9 mouse cellular contexts compared by ENCODE assay signal in the genomic region with DNA sequence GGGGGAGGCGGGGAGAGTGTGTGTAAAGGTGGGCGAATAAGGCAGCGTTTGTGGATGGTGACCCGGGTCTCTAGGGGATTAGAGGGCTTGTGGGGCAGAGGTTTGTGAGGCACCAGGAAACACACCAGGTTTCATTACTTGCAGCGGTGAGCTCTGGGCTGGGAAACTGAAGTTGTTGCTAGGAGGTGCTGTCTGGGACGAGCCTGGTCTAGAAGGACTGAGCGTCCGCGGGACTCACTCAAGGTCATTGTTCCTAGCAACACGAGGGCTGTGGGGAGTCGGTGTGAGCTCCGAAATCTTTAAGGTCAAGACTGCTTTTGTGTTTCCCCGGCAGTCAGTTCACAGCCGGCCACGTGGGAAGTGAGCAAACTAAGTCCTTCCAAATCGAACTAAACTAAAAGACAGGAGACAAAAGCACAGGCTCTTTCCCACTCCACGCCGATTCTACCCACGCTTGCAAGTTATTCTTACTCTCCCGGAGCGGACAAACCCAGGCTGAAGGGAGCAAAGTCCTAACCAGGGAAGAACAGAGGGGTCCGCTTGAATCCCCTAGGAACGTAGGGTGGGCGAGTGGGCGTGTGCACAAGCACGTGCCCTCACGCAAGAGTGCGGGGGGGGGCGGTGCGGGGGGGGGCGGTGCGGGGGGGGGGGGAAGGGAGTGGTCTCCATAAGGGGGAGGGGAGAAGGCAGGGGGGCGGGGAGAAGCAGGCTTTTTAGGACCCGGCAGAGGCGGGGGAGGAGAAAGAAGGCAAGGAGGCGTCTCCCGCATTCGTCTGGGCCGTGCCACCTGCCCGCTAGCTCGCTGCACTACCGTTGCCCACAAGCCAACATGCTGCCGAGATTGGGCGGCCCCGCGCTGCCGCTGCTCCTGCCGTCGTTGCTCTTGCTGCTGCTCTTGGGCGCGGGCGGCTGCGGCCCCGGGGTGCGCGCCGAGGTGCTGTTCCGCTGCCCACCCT. TPM values are rescaled to one million over a fixed set of nuclear protein-coding genes. Genes with fewer than 3 reads are reported as not detected.
DNase-seq lines count a peak whose midpoint lies in the region; ATAC-seq lines count a peak whose summit lies in the region.
"Had no signal": no experiment of that assay in that cellular context is flagged by ENCODE, and none has a peak within 500 bp of the region (broad histone marks: within the 10 kb centered on the region; RNA-seq: fewer than 3 reads in every experiment).

A gene (plus strand): TSS at position 753 of the 956 bp plus-strand sequence.

- no peak for DNase-seq in thymus, postnatal 0 days (ENCODE audit: low spot score)
- no peak for DNase-seq in thymus, postnatal 36 days
- DNase-seq in embryonic facial prominence, embryonic 10.5 days (ENCODE audit: low spot score), result peak; percentile 89
- DNase-seq in left cerebral cortex, postnatal 14 days (ENCODE audit: low spot score in 2 of 2), result peak; percentile 37 to 45
- peak; percentile 85 for DNase-seq in midbrain, embryonic 14.5 days
- DNase-seq in testis, postnatal 14 days (ENCODE audit: low spot score), result peak; percentile 64
- no peak for DNase-seq in thymus, postnatal 25 days

- peaks cover 14% of the 10 kb centered on the region for H3K36me3 ChIP-seq in embryonic facial prominence, embryonic 10.5 days (replicated peaks)
- H3K36me3 ChIP-seq in hindbrain, embryonic 16.5 days (ENCODE audit: control insufficient read depth, insufficient read depth, low read length), result no peaks in the 10 kb centered on the region
- no peaks in the 10 kb centered on the region for H3K36me3 ChIP-seq in midbrain, embryonic 14.5 days (ENCODE audit: control insufficient read depth, insufficient read depth, low read length)

- H3K4me2 ChIP-seq in hindbrain, embryonic 16.5 days (ENCODE audit: low read length), result peak within 1 kb of the TSS; percentile 93
- H3K4me2 ChIP-seq in midbrain, embryonic 14.5 days (ENCODE audit: low read length), result peak within 1 kb of the TSS; percentile 96

- peak within 1 kb of the TSS; percentile 80 for H3K4me3 ChIP-seq in embryonic facial prominence, embryonic 10.5 days
- H3K4me3 ChIP-seq in hindbrain, embryonic 16.5 days (ENCODE audit: low read length), result peak within 1 kb of the TSS; percentile 85
- H3K4me3 ChIP-seq in midbrain, embryonic 14.5 days (replicated peaks; ENCODE audit: low read depth, low read length), result peak within 1 kb of the TSS; percentile 78

- ATAC-seq in hindbrain, embryonic 16.5 days, result peak; percentile 84
- peak; percentile 75 for ATAC-seq in midbrain, embryonic 14.5 days (ENCODE audit: low FRiP score, low TSS enrichment)

- peaks cover 51% of the 10 kb centered on the region for H3K4me1 ChIP-seq in embryonic facial prominence, embryonic 10.5 days
- H3K4me1 ChIP-seq in hindbrain, embryonic 16.5 days (ENCODE audit: control insufficient read depth, insufficient read depth, low read depth, low read length), result peaks cover 23% of the 10 kb centered on the region
- peaks cover 23% of the 10 kb centered on the region for H3K4me1 ChIP-seq in midbrain, embryonic 14.5 days (ENCODE audit: control insufficient read depth, insufficient read depth, low read length)

- intact Hi-C loops in left cerebral cortex, postnatal 14 days (cut with DNase I), result loop anchor here (10.0 kb wide), 1 partner anchor 109 kb away; a partner anchor contains a TSS

- peak within 1 kb of the TSS; percentile 86 for H3K27ac ChIP-seq in embryonic facial prominence, embryonic 10.5 days (replicated peaks)
- H3K27ac ChIP-seq in hindbrain, embryonic 16.5 days (ENCODE audit: low read depth, low read length), result peak within 1 kb of the TSS; percentile 82
- H3K27ac ChIP-seq in midbrain, embryonic 14.5 days (replicated peaks; ENCODE audit: low read depth, low read length), result peak within 1 kb of the TSS; percentile 88

- H3K27me3 ChIP-seq in embryonic facial prominence, embryonic 10.5 days (replicated peaks; ENCODE audit: low read depth, poor library complexity, severe bottlenecking), result 0 out of 2 replicates have a peak, but pooled peaks cover 2% of the 10 kb centered on the region
- no peaks in the 10 kb centered on the region for H3K27me3 ChIP-seq in hindbrain, embryonic 16.5 days (replicated peaks; ENCODE audit: control insufficient read depth, insufficient read depth, low read length)
- 0 out of 2 replicates have a peak, but pooled peaks cover 2% of the 10 kb centered on the region for H3K27me3 ChIP-seq in midbrain, embryonic 14.5 days (ENCODE audit: control insufficient read depth, insufficient read depth, low read length)

- peak within 1 kb of the TSS; percentile 90 for H3K9ac ChIP-seq in hindbrain, embryonic 16.5 days (ENCODE audit: low read depth, low read length)
- H3K9ac ChIP-seq in midbrain, embryonic 14.5 days (replicated peaks; ENCODE audit: low read length), result peak within 1 kb of the TSS; percentile 85

- under 1% methylated on average over 51 of the region's 58 CpGs for WGBS in embryonic facial prominence, embryonic 10.5 days
- WGBS in hindbrain, embryonic 16.5 days, result under 1% methylated on average over 48 of the region's 58 CpGs
- WGBS in midbrain, embryonic 14.5 days, result under 1% methylated on average over 47 of the region's 58 CpGs

- H3K9me3 ChIP-seq in embryonic facial prominence, embryonic 10.5 days, result no peaks in the 10 kb centered on the region
- H3K9me3 ChIP-seq in hindbrain, embryonic 16.5 days (ENCODE audit: control insufficient read depth, low read length), result no peaks in the 10 kb centered on the region
- H3K9me3 ChIP-seq in midbrain, embryonic 14.5 days (ENCODE audit: control insufficient read depth, low read length), result no peaks in the 10 kb centered on the region

RNA-seq across cellular contexts. Expression of the gene that starts here (rescaled TPM):
- 37.3 and 38.8 TPM in 2 replicates for polyA plus RNA-seq in thymus, postnatal 0 days (2015; fragmentation: Nextera tagmentation; extraction: Ambion mirVana)
- polyA plus RNA-seq in embryonic facial prominence, embryonic 10.5 days (2016; fragmentation: Nextera tagmentation; extraction: Ambion mirVana), result 474 and 479 TPM in 2 replicates
- 465 and 469 TPM in 2 replicates for polyA plus RNA-seq in hindbrain, embryonic 16.5 days (2015; fragmentation: Nextera tagmentation; extraction: Ambion mirVana)
- 100 to 1,000 TPM; 102 to 116 TPM for total RNA-seq in left cerebral cortex, postnatal 14 days (2021)
- 200 and 310 TPM in 2 replicates for polyA plus RNA-seq in midbrain, embryonic 14.5 days (2014; fragmentation: Nextera tagmentation; extraction: Ambion mirVana)
- total RNA-seq: common myeloid progenitor, adult 5-6 weeks had no signal

Comparison
In these comparisons a context has a peak if more than half of its experiments do, and no peak if none do; other contexts are left out.
1. DNase-seq: peak in embryonic facial prominence, embryonic 10.5 days (single experiment), left cerebral cortex, postnatal 14 days (2 of 2), midbrain, embryonic 14.5 days (single experiment) and testis, postnatal 14 days (single experiment); none in thymus, postnatal 0 days (single experiment), thymus, postnatal 36 days (0 of 2) and thymus, postnatal 25 days (single experiment).
2. Peak in every context shown above with its lines, with median percentiles within 50 percentile points of each other: H3K27ac ChIP-seq and H3K4me3 ChIP-seq.